17 mouse cellular contexts compared by ENCODE assay signal in genomic region chr8:127226996-127227395, GRCm38 (mm10).
DNase-seq lines count a peak whose midpoint lies in the region; ATAC-seq and TF ChIP-seq lines count a peak whose summit lies in the region.
"Had no signal": no experiment of that assay in that cellular context is flagged by ENCODE, and none has a peak within 500 bp of the region (broad histone marks: within the 10 kb centered on the region; RNA-seq: fewer than 3 reads in every experiment).

No protein-coding gene starts in this region.

- no peaks in the 10 kb centered on the region for H3K9me3 ChIP-seq in heart, embryonic 15.5 days (replicated peaks)
- H3K9me3 ChIP-seq in liver, embryonic 12.5 days (replicated peaks): no peaks in the 10 kb centered on the region
- H3K9me3 ChIP-seq: heart, embryonic 13.5 days; limb, embryonic 15.5 days had no signal

- 7% methylated on average over 1 of the region's 1 CpGs for WGBS in heart, embryonic 15.5 days
- 17% methylated on average over 1 of the region's 1 CpGs for WGBS in heart, adult 2 months
- 14% methylated on average over 1 of the region's 1 CpGs for WGBS in liver, adult 2 months
- WGBS in liver, embryonic 12.5 days (ENCODE audit: insufficient replicate concordance): 55% methylated on average over 1 of the region's 1 CpGs

- intact Hi-C loops in heart, adult 2 months (cut with DNase I): no loop called here

- H3K79me2 ChIP-seq in heart, adult 2 months (replicated peaks; ENCODE audit: control insufficient read depth, insufficient read depth, low read length): peaks cover 2% of the 10 kb centered on the region; the same call in 1 of the 2 replicates
- H3K79me2 ChIP-seq in liver, adult 2 months (ENCODE audit: control insufficient read depth, insufficient read depth, low read length): peaks cover 18% of the 10 kb centered on the region

- H3K4me1 ChIP-seq in heart, embryonic 15.5 days (replicated peaks): peaks cover 32% of the 10 kb centered on the region
- H3K4me1 ChIP-seq in heart, adult 2 months (ENCODE audit: control insufficient read depth, insufficient read depth, low read length): peaks cover 5% of the 10 kb centered on the region
- peaks cover 18% of the 10 kb centered on the region for H3K4me1 ChIP-seq in liver, adult 2 months (ENCODE audit: control insufficient read depth, insufficient read depth, low read length)
- peaks cover 10% of the 10 kb centered on the region; the same call in 1 of the 2 replicates for H3K4me1 ChIP-seq in liver, embryonic 12.5 days
- peaks cover 10% of the 10 kb centered on the region for H3K4me1 ChIP-seq in embryonic fibroblast, embryonic 13.5 days (ENCODE audit: control insufficient read depth, insufficient read depth, low read length)

- DNase-seq in heart, adult 2 months: no peak
- DNase-seq in liver, adult 2 months (ENCODE audit: extremely low read depth, low read depth, low spot score): peak; percentile 33
- peak; percentile 60 for DNase-seq in MN1 (ENCODE audit: low spot score)
- DNase-seq in natural killer cell, adult 2 months (ENCODE audit: low spot score in 2 of 2): no peak
- DNase-seq: B cell, adult 2 months; cerebellum, adult 9-11 months; gastrocnemius, adult 2 months; right cerebral cortex, adult 18-20 months; thymus, postnatal 4 days had no signal

- no peak for ATAC-seq in heart, embryonic 15.5 days (replicated peaks; ENCODE audit: insufficient number of reproducible peaks, insufficient read depth, low FRiP score, low read depth)
- ATAC-seq in liver, embryonic 12.5 days: no peak
- ATAC-seq: activated CD4-positive, CD25-positive, alpha-beta regulatory T cell, adult 4 months; intestine, embryonic 16.5 days had no signal

- no peak overlapping the region for H3K9ac ChIP-seq in heart, embryonic 15.5 days
- H3K9ac ChIP-seq in heart, adult 2 months (ENCODE audit: low read depth, low read length): no peak overlapping the region
- no peak overlapping the region for H3K9ac ChIP-seq in liver, adult 2 months (ENCODE audit: low read depth, low read length)
- H3K9ac ChIP-seq in liver, embryonic 12.5 days: no peak overlapping the region
- H3K9ac ChIP-seq: heart, embryonic 13.5 days; limb, embryonic 15.5 days had no signal

- TF ChIP-seq POLR2A in heart, adult 2 months (IDR thresholded peaks at IDR 0.05; ENCODE audit: insufficient read depth, low read depth, low read length): no peak
- TF ChIP-seq POLR2A in liver, adult 2 months (IDR thresholded peaks at IDR 0.05; ENCODE audit: extremely low read depth, insufficient read depth, low read length): no peak
- no peak for TF ChIP-seq POLR2A in embryonic fibroblast, embryonic 13.5 days (IDR thresholded peaks at IDR 0.05; ENCODE audit: low read depth, low read length)

- H3K36me3 ChIP-seq in heart, embryonic 15.5 days: peaks cover 5% of the 10 kb centered on the region; the same call in 1 of the 2 replicates
- H3K36me3 ChIP-seq in heart, adult 2 months (ENCODE audit: control insufficient read depth, insufficient read depth, low read length): no peaks in the 10 kb centered on the region; the same call in 1 of the 2 replicates
- H3K36me3 ChIP-seq in liver, adult 2 months (ENCODE audit: control insufficient read depth, insufficient read depth, low read length): no peaks in the 10 kb centered on the region
- H3K36me3 ChIP-seq in liver, embryonic 12.5 days: no peaks in the 10 kb centered on the region
- H3K36me3 ChIP-seq: limb, embryonic 15.5 days had no signal

- TF ChIP-seq EP300 in heart, adult 2 months (IDR thresholded peaks at IDR 0.05; ENCODE audit: insufficient read depth, low read depth, low read length): no peak

- H3K27me3 ChIP-seq in heart, embryonic 15.5 days: no peaks in the 10 kb centered on the region
- no peaks in the 10 kb centered on the region for H3K27me3 ChIP-seq in heart, adult 2 months (ENCODE audit: control insufficient read depth, insufficient read depth, low read length)
- no peaks in the 10 kb centered on the region for H3K27me3 ChIP-seq in liver, adult 2 months (ENCODE audit: control insufficient read depth, insufficient read depth, low read length)
- no peaks in the 10 kb centered on the region for H3K27me3 ChIP-seq in liver, embryonic 12.5 days (replicated peaks)
- H3K27me3 ChIP-seq: heart, embryonic 13.5 days; limb, embryonic 15.5 days; Patski had no signal

- peak overlapping the region; percentile 25; the same call in 1 of the 2 replicates for H3K27ac ChIP-seq in heart, embryonic 15.5 days
- H3K27ac ChIP-seq in heart, adult 2 months: no peak overlapping the region
- H3K27ac ChIP-seq in liver, adult 2 months (replicated peaks; ENCODE audit: insufficient read depth, low read depth, low read length): no peak overlapping the region
- H3K27ac ChIP-seq in liver, embryonic 12.5 days: no peak overlapping the region
- H3K27ac ChIP-seq in embryonic fibroblast, embryonic 13.5 days (ENCODE audit: insufficient read depth, low read length): peak overlapping the region; percentile 64
- H3K27ac ChIP-seq: gastrocnemius, adult 2 months; heart, embryonic 13.5 days; limb, embryonic 15.5 days had no signal

- H3K4me2 ChIP-seq in heart, embryonic 15.5 days: no peak overlapping the region
- H3K4me2 ChIP-seq in liver, embryonic 12.5 days: no peak overlapping the region
- H3K4me2 ChIP-seq: heart, embryonic 13.5 days; limb, embryonic 15.5 days had no signal

- no peak overlapping the region for H3K4me3 ChIP-seq in heart, embryonic 15.5 days
- H3K4me3 ChIP-seq in heart, adult 2 months: no peak overlapping the region
- no peak overlapping the region for H3K4me3 ChIP-seq in liver, adult 2 months (ENCODE audit: insufficient read depth, low read depth, low read length)
- no peak overlapping the region for H3K4me3 ChIP-seq in liver, embryonic 12.5 days
- H3K4me3 ChIP-seq in embryonic fibroblast, embryonic 13.5 days (ENCODE audit: insufficient read depth, low read length): no peak overlapping the region
- H3K4me3 ChIP-seq: gastrocnemius, adult 2 months; heart, embryonic 13.5 days; limb, embryonic 15.5 days had no signal

- TF ChIP-seq CTCF in heart, adult 2 months (IDR thresholded peaks at IDR 0.05): no peak
- TF ChIP-seq CTCF in liver, adult 2 months (IDR thresholded peaks at IDR 0.05; ENCODE audit: low read depth, low read length): no peak
- no peak for TF ChIP-seq CTCF in embryonic fibroblast, embryonic 13.5 days (IDR thresholded peaks at IDR 0.05; ENCODE audit: borderline replicate concordance, insufficient read depth, low read length)

Comparison
In these comparisons a context has a peak if more than half of its experiments do, and no peak if none do; other contexts are left out.
1. H3K27ac ChIP-seq: peak in heart, embryonic 15.5 days (single experiment) and embryonic fibroblast, embryonic 13.5 days (single experiment); none in heart, adult 2 months (single experiment), liver, adult 2 months (single experiment) and liver, embryonic 12.5 days (single experiment).
2. DNase-seq: peak in liver, adult 2 months (single experiment) and MN1 (single experiment); none in heart, adult 2 months (0 of 2) and natural killer cell, adult 2 months (0 of 2).